In genomic region chr12:106527699-106528434, GRCm38 (mm10) we compare ENCODE assay signal across 8 mouse cellular contexts.
DNase-seq lines count a peak whose midpoint lies in the region; ATAC-seq and TF ChIP-seq lines count a peak whose summit lies in the region.

No protein-coding gene starts in this region.

- no peak overlapping the region for H3K9ac ChIP-seq in kidney, embryonic 14.5 days (ENCODE audit: low read depth, low read length)
- peak overlapping the region; percentile 35; the same call in 1 of the 2 replicates for H3K9ac ChIP-seq in forebrain, embryonic 14.5 days (ENCODE audit: low read length)
- H3K9ac ChIP-seq in midbrain, embryonic 14.5 days (replicated peaks; ENCODE audit: low read length) = no peak overlapping the region

- H3K27ac ChIP-seq in kidney, embryonic 14.5 days (ENCODE audit: low read depth, low read length) = no peak overlapping the region
- H3K27ac ChIP-seq in forebrain, embryonic 14.5 days (ENCODE audit: low read depth, low read length) = peak overlapping the region; percentile 86
- H3K27ac ChIP-seq in midbrain, embryonic 14.5 days (replicated peaks; ENCODE audit: low read depth, low read length) = 0 out of 2 replicates have a peak overlapping the region, but pooled peaks have one; percentile 32

- no peaks in the 10 kb centered on the region for H3K36me3 ChIP-seq in kidney, embryonic 14.5 days (ENCODE audit: control insufficient read depth, insufficient read depth, low read length)
- H3K36me3 ChIP-seq in forebrain, embryonic 14.5 days (ENCODE audit: control insufficient read depth, insufficient read depth, low read length) = no peaks in the 10 kb centered on the region
- H3K36me3 ChIP-seq in midbrain, embryonic 14.5 days (ENCODE audit: control insufficient read depth, insufficient read depth, low read length) = no peaks in the 10 kb centered on the region

- 0 out of 2 replicates have a peak, but pooled peaks cover 7% of the 10 kb centered on the region for H3K4me1 ChIP-seq in kidney, embryonic 14.5 days (ENCODE audit: control insufficient read depth, insufficient read depth, low read length)
- peaks cover 15% of the 10 kb centered on the region for H3K4me1 ChIP-seq in forebrain, embryonic 14.5 days (ENCODE audit: control insufficient read depth, insufficient read depth, low read length)
- peaks cover 19% of the 10 kb centered on the region for H3K4me1 ChIP-seq in midbrain, embryonic 14.5 days (ENCODE audit: control insufficient read depth, insufficient read depth, low read length)
- H3K4me1 ChIP-seq in lung, adult 2 months (ENCODE audit: control insufficient read depth, insufficient read depth, low read length) = no peaks in the 10 kb centered on the region

- no peak overlapping the region for H3K4me3 ChIP-seq in kidney, embryonic 14.5 days (ENCODE audit: low read length)
- no peak overlapping the region for H3K4me3 ChIP-seq in forebrain, embryonic 14.5 days (ENCODE audit: low read depth, low read length)
- H3K4me3 ChIP-seq in midbrain, embryonic 14.5 days (replicated peaks; ENCODE audit: low read depth, low read length) = no peak overlapping the region
- no peak overlapping the region for H3K4me3 ChIP-seq in lung, adult 2 months (replicated peaks; ENCODE audit: extremely low read depth, low read depth, low read length)

- 8% methylated on average over 20 of the region's 20 CpGs for WGBS in kidney, embryonic 14.5 days
- WGBS in forebrain, embryonic 14.5 days = 5% methylated on average over 20 of the region's 20 CpGs
- 5% methylated on average over 20 of the region's 20 CpGs for WGBS in midbrain, embryonic 14.5 days
- WGBS in lung, adult 2 months = 11% methylated on average over 20 of the region's 20 CpGs

- TF ChIP-seq CTCF in brain, embryonic 14.5 days (IDR thresholded peaks at IDR 0.05; ENCODE audit: borderline replicate concordance, extremely low read depth, insufficient read depth, insufficient read length) = no peak
- no peak for TF ChIP-seq CTCF in lung, adult 2 months (IDR thresholded peaks at IDR 0.05; ENCODE audit: insufficient read depth, low read length)

- peaks cover 8% of the 10 kb centered on the region; the same call in 1 of the 2 replicates for H3K27me3 ChIP-seq in kidney, embryonic 14.5 days (ENCODE audit: control insufficient read depth, insufficient read depth, low read length)
- no peaks in the 10 kb centered on the region for H3K27me3 ChIP-seq in forebrain, embryonic 14.5 days (replicated peaks; ENCODE audit: control insufficient read depth, insufficient read depth, low read length)
- H3K27me3 ChIP-seq in midbrain, embryonic 14.5 days (ENCODE audit: control insufficient read depth, insufficient read depth, low read length) = no peaks in the 10 kb centered on the region

- peak overlapping the region; percentile 27; the same call in 1 of the 2 replicates for H3K4me2 ChIP-seq in kidney, embryonic 14.5 days (replicated peaks; ENCODE audit: low read depth, low read length)
- peak overlapping the region; percentile 33; the same call in 1 of the 2 replicates for H3K4me2 ChIP-seq in forebrain, embryonic 14.5 days (ENCODE audit: low read length)
- peak overlapping the region; percentile 6 for H3K4me2 ChIP-seq in midbrain, embryonic 14.5 days (ENCODE audit: low read length)

- 0 out of 2 replicates have a peak, but pooled peaks cover 2% of the 10 kb centered on the region for H3K9me3 ChIP-seq in kidney, embryonic 14.5 days (ENCODE audit: control insufficient read depth, low read length)
- H3K9me3 ChIP-seq in forebrain, embryonic 14.5 days (replicated peaks; ENCODE audit: control insufficient read depth, low read length) = no peaks in the 10 kb centered on the region
- no peaks in the 10 kb centered on the region; the same call in 1 of the 2 replicates for H3K9me3 ChIP-seq in midbrain, embryonic 14.5 days (ENCODE audit: control insufficient read depth, low read length)

- TF ChIP-seq POLR2A in brain, embryonic 14.5 days (IDR thresholded peaks at IDR 0.05; ENCODE audit: borderline replicate concordance, extremely low read depth, insufficient read depth, insufficient read length, poor library complexity, severe bottlenecking) = no peak
- TF ChIP-seq POLR2A in lung, adult 2 months (IDR thresholded peaks at IDR 0.05; ENCODE audit: borderline replicate concordance, extremely low read depth, low read depth, low read length) = no peak

- no peak for DNase-seq in kidney, postnatal 10 days
- DNase-seq in brain, embryonic 14.5 days (ENCODE audit: low read depth) = peak; percentile 89
- DNase-seq in forebrain, embryonic 14.5 days (ENCODE audit: low spot score) = peak; percentile 76
- peak; percentile 69 for DNase-seq in midbrain, embryonic 14.5 days
- DNase-seq in lung, adult 2 months = no peak
- DNase-seq in spleen, postnatal 36 days (ENCODE audit: low spot score in 2 of 2) = no peak

- 0 out of 2 replicates have a peak, but pooled peaks have one; percentile 55 for ATAC-seq in kidney, embryonic 14.5 days (ENCODE audit: low FRiP score, low TSS enrichment)
- peak; percentile 42 for ATAC-seq in forebrain, embryonic 14.5 days
- ATAC-seq in midbrain, embryonic 14.5 days (ENCODE audit: low FRiP score, low TSS enrichment) = no peak
- no peak for ATAC-seq in frontal cortex, adult (ENCODE audit: low TSS enrichment)

Comparison
In these comparisons a context has a peak if more than half of its experiments do, and no peak if none do; other contexts are left out.
1. ATAC-seq: peak in kidney, embryonic 14.5 days (single experiment) and forebrain, embryonic 14.5 days (single experiment); none in midbrain, embryonic 14.5 days (single experiment) and frontal cortex, adult (single experiment).
2. DNase-seq: peak in brain, embryonic 14.5 days (single experiment), forebrain, embryonic 14.5 days (single experiment) and midbrain, embryonic 14.5 days (single experiment); none in kidney, postnatal 10 days (single experiment), lung, adult 2 months (single experiment) and spleen, postnatal 36 days (0 of 2).
3. Peak in every context shown above with its lines, with median percentiles within 50 percentile points of each other: H3K4me2 ChIP-seq.